Mouse (Mus musculus): Measurements from ENCODE around the gene Arhgdig.

DNA sequence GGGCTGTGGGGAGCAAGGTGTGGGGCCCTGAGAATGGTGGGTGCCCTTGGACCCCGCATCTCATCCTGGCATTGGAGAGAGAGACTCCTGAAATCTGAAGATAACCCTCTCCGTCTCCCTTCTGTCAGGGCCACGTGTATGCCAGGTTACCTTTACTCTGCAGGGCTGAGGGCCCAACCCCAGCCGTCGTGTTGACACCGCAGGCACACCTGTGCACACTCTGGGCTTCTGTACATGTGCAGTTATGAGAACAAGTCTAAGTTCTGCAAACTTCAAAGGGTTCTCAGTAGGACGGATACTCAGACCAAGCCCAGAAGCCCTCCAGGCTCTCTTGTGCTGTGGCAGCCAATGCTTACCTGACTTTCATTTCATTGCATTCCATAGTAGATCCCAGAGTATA, 4.7 kb upstream of the Arhgdig start:
- TF ChIP-seq ZC3H11A (IDR thresholded peaks at IDR 0.05; ENCODE audit: borderline replicate concordance, low read depth, low read length): no peak
- TF ChIP-seq ZNF384 (IDR thresholded peaks at IDR 0.05; ENCODE audit: low read depth, low read length): no peak
- no peak for TF ChIP-seq CHD2 (IDR thresholded peaks at IDR 0.05; ENCODE audit: low read depth, low read length)
- TF ChIP-seq MAFK (IDR thresholded peaks at IDR 0.05; ENCODE audit: insufficient read depth, low read depth, low read length): no peak
- TF ChIP-seq HCFC1 (IDR thresholded peaks at IDR 0.05; ENCODE audit: borderline replicate concordance, insufficient read depth, low read length): no peak

Data from ES-E14 (cell line).